ENCODE assay signal across 22 mouse cellular contexts in genomic region chr2:171000165-171000564, GRCm38 (mm10).
DNase-seq lines count a peak whose midpoint lies in the region; ATAC-seq and TF ChIP-seq lines count a peak whose summit lies in the region.
"Had no signal": no experiment of that assay in that cellular context is flagged by ENCODE, and none has a peak within 500 bp of the region (broad histone marks: within the 10 kb centered on the region; RNA-seq: fewer than 3 reads in every experiment).

No protein-coding gene starts in this region.

- H3K4me1 ChIP-seq in hindbrain, embryonic 11.5 days (replicated peaks; ENCODE audit: control insufficient read depth, insufficient read depth, low read length): no peaks in the 10 kb centered on the region
- H3K4me1 ChIP-seq in hindbrain, embryonic 13.5 days (replicated peaks): no peaks in the 10 kb centered on the region
- peaks cover 7% of the 10 kb centered on the region for H3K4me1 ChIP-seq in forebrain, embryonic 13.5 days
- no peaks in the 10 kb centered on the region; the same call in 1 of the 2 replicates for H3K4me1 ChIP-seq in midbrain, embryonic 14.5 days (ENCODE audit: control insufficient read depth, insufficient read depth, low read length)
- H3K4me1 ChIP-seq: heart, embryonic 13.5 days; hindbrain, embryonic 12.5 days had no signal

- no peak overlapping the region for H3K9ac ChIP-seq in hindbrain, embryonic 11.5 days (ENCODE audit: low read depth, low read length)
- H3K9ac ChIP-seq in hindbrain, embryonic 13.5 days: no peak overlapping the region
- H3K9ac ChIP-seq in forebrain, embryonic 13.5 days: no peak overlapping the region
- no peak overlapping the region for H3K9ac ChIP-seq in midbrain, embryonic 14.5 days (replicated peaks; ENCODE audit: low read length)
- H3K9ac ChIP-seq: embryonic facial prominence, embryonic 15.5 days; heart, embryonic 13.5 days; hindbrain, embryonic 12.5 days had no signal

- H3K4me2 ChIP-seq in hindbrain, embryonic 11.5 days (replicated peaks; ENCODE audit: low read depth, low read length): no peak overlapping the region
- H3K4me2 ChIP-seq in hindbrain, embryonic 13.5 days: no peak overlapping the region
- no peak overlapping the region for H3K4me2 ChIP-seq in forebrain, embryonic 13.5 days
- no peak overlapping the region for H3K4me2 ChIP-seq in midbrain, embryonic 14.5 days (ENCODE audit: low read length)
- H3K4me2 ChIP-seq: embryonic facial prominence, embryonic 15.5 days; heart, embryonic 13.5 days; hindbrain, embryonic 12.5 days had no signal

- H3K9me3 ChIP-seq in hindbrain, embryonic 11.5 days (ENCODE audit: control insufficient read depth, low read length): no peaks in the 10 kb centered on the region
- H3K9me3 ChIP-seq in hindbrain, embryonic 13.5 days: no peaks in the 10 kb centered on the region
- no peaks in the 10 kb centered on the region for H3K9me3 ChIP-seq in forebrain, embryonic 13.5 days (replicated peaks)
- H3K9me3 ChIP-seq in midbrain, embryonic 14.5 days (ENCODE audit: control insufficient read depth, low read length): no peaks in the 10 kb centered on the region
- H3K9me3 ChIP-seq: embryonic facial prominence, embryonic 15.5 days; heart, embryonic 13.5 days; hindbrain, embryonic 12.5 days had no signal

- no peak for DNase-seq in hindbrain, embryonic 11.5 days (ENCODE audit: low spot score)
- peak; percentile 7 for DNase-seq in brain, adult 2 months (ENCODE audit: low read depth, low spot score)
- DNase-seq in midbrain, embryonic 14.5 days: peak; percentile 66
- no peak for DNase-seq in layer of hippocampus, postnatal 10 days (ENCODE audit: low spot score in 2 of 2)
- no peak for DNase-seq in frontal cortex, postnatal 14 days (ENCODE audit: low spot score in 2 of 2)
- DNase-seq in left cerebral cortex, adult 2 months (ENCODE audit: extremely low spot score in 1 of 2, low spot score in 2 of 2): no peak
- DNase-seq: adrenal gland, postnatal 14 days; cerebellum, adult 2 months; cerebellum, postnatal 14 days; embryo, embryonic 11 days; gastrocnemius, postnatal 36 days; heart, postnatal 36 days had no signal

- H3K27me3 ChIP-seq in hindbrain, embryonic 11.5 days (ENCODE audit: control insufficient read depth, insufficient read depth, low read length): no peaks in the 10 kb centered on the region
- H3K27me3 ChIP-seq in hindbrain, embryonic 13.5 days: no peaks in the 10 kb centered on the region
- H3K27me3 ChIP-seq in forebrain, embryonic 13.5 days: no peaks in the 10 kb centered on the region
- no peaks in the 10 kb centered on the region for H3K27me3 ChIP-seq in midbrain, embryonic 14.5 days (ENCODE audit: control insufficient read depth, insufficient read depth, low read length)
- H3K27me3 ChIP-seq: CH12.LX; embryonic facial prominence, embryonic 15.5 days; heart, embryonic 13.5 days; hindbrain, embryonic 12.5 days; Patski had no signal

- 84% methylated on average over 3 of the region's 3 CpGs for WGBS in hindbrain, embryonic 11.5 days
- WGBS in hindbrain, embryonic 13.5 days: 57% methylated on average over 3 of the region's 3 CpGs
- WGBS in forebrain, embryonic 13.5 days: 45% methylated on average over 3 of the region's 3 CpGs
- WGBS in midbrain, embryonic 14.5 days: 29% methylated on average over 3 of the region's 3 CpGs

- H3K4me3 ChIP-seq in hindbrain, embryonic 11.5 days (ENCODE audit: low read depth, low read length): no peak overlapping the region
- H3K4me3 ChIP-seq in hindbrain, embryonic 13.5 days: no peak overlapping the region
- no peak overlapping the region for H3K4me3 ChIP-seq in forebrain, embryonic 13.5 days
- no peak overlapping the region for H3K4me3 ChIP-seq in midbrain, embryonic 14.5 days (replicated peaks; ENCODE audit: low read depth, low read length)
- H3K4me3 ChIP-seq in left cerebral cortex, adult 2 months: no peak overlapping the region
- H3K4me3 ChIP-seq: embryonic facial prominence, embryonic 15.5 days; erythroblast, embryonic 14.5 days; heart, embryonic 13.5 days; hindbrain, embryonic 12.5 days had no signal

- 0 out of 2 replicates have a peak, but pooled peaks have one; percentile 43 for ATAC-seq in hindbrain, embryonic 11.5 days (ENCODE audit: low FRiP score)
- ATAC-seq in hindbrain, embryonic 13.5 days (ENCODE audit: low FRiP score): no peak; the same call in 1 of the 2 replicates
- ATAC-seq in forebrain, embryonic 13.5 days: peak; percentile 89; the same call in 1 of the 2 replicates
- ATAC-seq in midbrain, embryonic 14.5 days (ENCODE audit: low FRiP score, low TSS enrichment): peak; percentile 24; the same call in 1 of the 2 replicates
- ATAC-seq: activated CD4-positive, CD25-positive, alpha-beta regulatory T cell, adult 4 months; hindbrain, postnatal 0 days; Patski had no signal

- intact Hi-C loops in left cerebral cortex, adult 2 months (cut with DNase I): no loop called here

- no peak overlapping the region for H3K27ac ChIP-seq in hindbrain, embryonic 11.5 days (ENCODE audit: low read depth, low read length)
- no peak overlapping the region for H3K27ac ChIP-seq in hindbrain, embryonic 13.5 days
- no peak overlapping the region for H3K27ac ChIP-seq in forebrain, embryonic 13.5 days
- 0 out of 2 replicates have a peak overlapping the region, but pooled peaks have one; percentile 5 for H3K27ac ChIP-seq in midbrain, embryonic 14.5 days (replicated peaks; ENCODE audit: low read depth, low read length)
- no peak overlapping the region for H3K27ac ChIP-seq in left cerebral cortex, adult 2 months
- H3K27ac ChIP-seq: embryonic facial prominence, embryonic 15.5 days; heart, embryonic 13.5 days; hindbrain, embryonic 12.5 days; hindbrain, postnatal 0 days had no signal

- TF ChIP-seq CTCF in left cerebral cortex, adult 2 months (IDR thresholded peaks at IDR 0.05): no peak

- no peaks in the 10 kb centered on the region for H3K36me3 ChIP-seq in hindbrain, embryonic 11.5 days (ENCODE audit: control insufficient read depth, insufficient read depth, low read length)
- no peaks in the 10 kb centered on the region for H3K36me3 ChIP-seq in hindbrain, embryonic 13.5 days
- no peaks in the 10 kb centered on the region for H3K36me3 ChIP-seq in forebrain, embryonic 13.5 days (ENCODE audit: poor library complexity, severe bottlenecking)
- H3K36me3 ChIP-seq in midbrain, embryonic 14.5 days (ENCODE audit: control insufficient read depth, insufficient read depth, low read length): no peaks in the 10 kb centered on the region
- H3K36me3 ChIP-seq: embryonic facial prominence, embryonic 15.5 days; heart, embryonic 13.5 days; hindbrain, embryonic 12.5 days had no signal

Comparison
In these comparisons a context has a peak if more than half of its experiments do, and no peak if none do; other contexts are left out.
1. DNase-seq: peak in brain, adult 2 months (single experiment) and midbrain, embryonic 14.5 days (single experiment); none in hindbrain, embryonic 11.5 days (single experiment), layer of hippocampus, postnatal 10 days (0 of 2), frontal cortex, postnatal 14 days (0 of 2) and left cerebral cortex, adult 2 months (0 of 2).